Mouse (Mus musculus): ENCODE data around the gene Akna. TPM values are rescaled to one million over a fixed set of nuclear protein-coding genes. Genes with fewer than 3 reads are reported as not detected.

Akna gene
- polyA plus RNA-seq, 1 experiment from 2014 or later, result 1.6 TPM

DNA sequence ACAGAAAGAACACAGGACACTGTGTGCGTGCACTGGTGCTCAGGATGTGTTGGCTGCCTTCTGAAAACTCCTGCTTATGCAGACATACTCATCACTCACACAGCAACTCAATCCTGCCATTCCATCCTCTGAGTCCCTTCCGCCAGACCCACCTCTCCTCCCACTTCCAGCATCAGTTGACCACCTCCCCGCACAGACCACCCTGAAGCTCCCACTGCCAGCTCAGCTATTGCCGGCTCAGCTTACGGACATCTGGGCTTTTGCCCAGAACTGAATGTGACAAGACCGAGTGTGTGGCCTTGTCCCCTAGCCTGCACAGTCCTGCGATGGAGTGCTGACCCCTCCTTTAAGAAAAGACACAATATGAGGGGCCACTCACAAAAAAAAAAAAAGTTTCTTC is 37.1 kb upstream of the Akna start:
- Histone ChIP-seq H3K27me3 (replicated peaks; ENCODE audit: control insufficient read depth, insufficient read depth, low read length) (no peaks in the 10 kb centered on the region), H3K4me2 (replicated peaks; ENCODE audit: low read depth) (no peak overlapping the region), H3K27ac (ENCODE audit: low read depth, low read length) (no peak overlapping the region), H3K4me1 (replicated peaks; ENCODE audit: control insufficient read depth, insufficient read depth, low read length) (no peaks in the 10 kb centered on the region), H3K4me3 (ENCODE audit: low read depth, low read length) (no peak overlapping the region), H3K9ac (ENCODE audit: low read depth, low read length) (no peak overlapping the region), H3K36me3 (ENCODE audit: control insufficient read depth, insufficient read depth) (no peaks in the 10 kb centered on the region), H3K9me3 (ENCODE audit: control insufficient read depth) (no peaks in the 10 kb centered on the region)
- WGBS, result 73% methylated on average over 7 of the region's 7 CpGs
- no peak for TF ChIP-seq CTCF (IDR thresholded peaks at IDR 0.05; ENCODE audit: low read depth)
- no peak for ATAC-seq

DNA sequence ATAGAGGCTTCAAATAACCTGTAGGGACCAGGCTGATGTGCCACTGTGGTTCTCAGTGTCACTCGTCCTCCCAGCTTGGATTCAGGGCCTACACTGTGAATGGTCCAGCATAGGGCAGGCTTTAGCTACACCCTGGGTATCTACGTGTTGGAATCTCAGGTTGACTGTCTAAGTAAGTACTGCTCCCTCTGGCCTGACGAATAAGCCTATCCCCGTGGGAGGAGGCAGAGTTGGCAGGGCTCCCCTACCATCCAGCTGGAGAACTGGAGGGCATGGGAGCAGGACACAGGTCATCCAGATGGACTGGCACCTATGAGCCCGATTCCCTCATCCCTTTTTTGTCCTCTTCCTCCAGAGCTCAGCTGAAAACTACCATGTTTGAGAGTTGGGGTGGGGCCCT is 34.8 kb upstream of the Akna start:
- Histone ChIP-seq H3K4me3 (ENCODE audit: low read depth, low read length) (no peak overlapping the region), H3K9me3 (ENCODE audit: control insufficient read depth) (no peaks in the 10 kb centered on the region), H3K36me3 (ENCODE audit: control insufficient read depth, insufficient read depth) (no peaks in the 10 kb centered on the region), H3K27ac (ENCODE audit: low read depth, low read length) (no peak overlapping the region), H3K4me1 (replicated peaks; ENCODE audit: control insufficient read depth, insufficient read depth, low read length) (no peaks in the 10 kb centered on the region), H3K9ac (ENCODE audit: low read depth, low read length) (no peak overlapping the region), H3K4me2 (replicated peaks; ENCODE audit: low read depth) (no peak overlapping the region), H3K27me3 (replicated peaks; ENCODE audit: control insufficient read depth, insufficient read depth, low read length) (no peaks in the 10 kb centered on the region)
- 90% methylated on average over 5 of the region's 5 CpGs for WGBS
- ATAC-seq, result no peak
- TF ChIP-seq CTCF (IDR thresholded peaks at IDR 0.05; ENCODE audit: low read depth), result no peak

DNA sequence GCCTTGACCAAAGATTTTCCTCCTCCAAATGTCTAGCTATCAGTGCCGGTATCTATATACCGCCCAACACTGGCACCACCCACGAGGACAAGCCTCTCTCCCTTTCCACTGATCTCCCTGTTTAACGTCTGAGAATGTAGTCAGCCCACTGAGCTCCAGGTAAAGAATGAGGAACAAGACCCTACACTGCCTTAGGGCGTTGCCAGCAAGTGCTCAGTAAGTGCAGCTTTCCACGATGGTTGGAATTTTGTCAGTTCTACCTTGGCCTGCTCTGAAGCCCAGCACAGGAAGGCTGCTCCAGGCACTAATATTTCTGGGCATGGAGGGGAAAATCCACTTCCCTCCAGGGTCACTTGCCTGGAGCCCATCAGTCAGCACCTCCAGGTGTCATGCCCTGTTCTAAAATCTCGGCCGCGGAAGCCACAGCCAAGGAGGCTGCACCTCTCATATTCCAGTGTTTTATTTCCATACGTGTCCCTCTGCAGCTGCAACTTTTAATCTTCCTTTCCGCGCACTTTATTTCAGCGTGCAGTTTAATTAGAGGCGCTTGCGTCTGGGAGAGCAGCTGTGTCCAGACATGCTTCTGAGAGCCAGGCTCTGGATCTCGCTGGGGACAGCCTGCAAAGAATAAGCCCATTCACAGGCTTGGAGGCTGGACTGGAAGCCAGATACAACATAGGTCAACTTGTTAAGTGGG is 34.1 kb upstream of the Akna start:
- H3K4me2 ChIP-seq (replicated peaks; ENCODE audit: low read depth), result no peak overlapping the region
- H3K4me3 ChIP-seq (ENCODE audit: low read depth, low read length), result no peak overlapping the region
- no peak overlapping the region for H3K27ac ChIP-seq (ENCODE audit: low read depth, low read length)
- TF ChIP-seq CTCF (IDR thresholded peaks at IDR 0.05; ENCODE audit: low read depth), result no peak
- H3K9ac ChIP-seq (ENCODE audit: low read depth, low read length), result no peak overlapping the region
- H3K9me3 ChIP-seq (ENCODE audit: control insufficient read depth), result no peaks in the 10 kb centered on the region
- WGBS, result 70% methylated on average over 16 of the region's 16 CpGs
- H3K4me1 ChIP-seq (replicated peaks; ENCODE audit: control insufficient read depth, insufficient read depth, low read length), result no peaks in the 10 kb centered on the region
- H3K36me3 ChIP-seq (ENCODE audit: control insufficient read depth, insufficient read depth), result 0 out of 2 replicates have a peak, but pooled peaks cover 4% of the 10 kb centered on the region
- no peak for ATAC-seq
- no peaks in the 10 kb centered on the region for H3K27me3 ChIP-seq (replicated peaks; ENCODE audit: control insufficient read depth, insufficient read depth, low read length)

GRCm38 (mm10) chr4:63435402-63435801 is 32.2 kb upstream of the Akna start:
- Histone ChIP-seq H3K27me3 (replicated peaks; ENCODE audit: control insufficient read depth, insufficient read depth, low read length) (no peaks in the 10 kb centered on the region), H3K9me3 (ENCODE audit: control insufficient read depth) (no peaks in the 10 kb centered on the region), H3K27ac (ENCODE audit: low read depth, low read length) (no peak overlapping the region), H3K4me1 (replicated peaks; ENCODE audit: control insufficient read depth, insufficient read depth, low read length) (no peaks in the 10 kb centered on the region), H3K9ac (ENCODE audit: low read depth, low read length) (no peak overlapping the region), H3K4me2 (replicated peaks; ENCODE audit: low read depth) (no peak overlapping the region), H3K4me3 (ENCODE audit: low read depth, low read length) (no peak overlapping the region), H3K36me3 (ENCODE audit: control insufficient read depth, insufficient read depth) (peaks cover 10% of the 10 kb centered on the region; the same call in 1 of the 2 replicates)
- no peak for ATAC-seq
- 86% methylated on average over 9 of the region's 9 CpGs for WGBS
- TF ChIP-seq CTCF (IDR thresholded peaks at IDR 0.05; ENCODE audit: low read depth), result no peak

- peaks cover 10% of the 10 kb centered on the region; the same call in 1 of the 2 replicates for H3K36me3 ChIP-seq (ENCODE audit: control insufficient read depth, insufficient read depth)
- 72% methylated on average over 5 of the region's 5 CpGs for WGBS
- no peak overlapping the region for H3K27ac ChIP-seq (ENCODE audit: low read depth, low read length)
- no peaks in the 10 kb centered on the region for H3K27me3 ChIP-seq (replicated peaks; ENCODE audit: control insufficient read depth, insufficient read depth, low read length)
- no peaks in the 10 kb centered on the region for H3K9me3 ChIP-seq (ENCODE audit: control insufficient read depth)
- H3K4me3 ChIP-seq (ENCODE audit: low read depth, low read length), result no peak overlapping the region
- H3K9ac ChIP-seq (ENCODE audit: low read depth, low read length), result no peak overlapping the region
- TF ChIP-seq CTCF (IDR thresholded peaks at IDR 0.05; ENCODE audit: low read depth), result no peak
- H3K4me1 ChIP-seq (replicated peaks; ENCODE audit: control insufficient read depth, insufficient read depth, low read length), result no peaks in the 10 kb centered on the region
- no peak overlapping the region for H3K4me2 ChIP-seq (replicated peaks; ENCODE audit: low read depth)
- ATAC-seq, result no peak
Measured at GRCm38 (mm10) chr4:63431098-63431497, 27.9 kb upstream of the Akna start.

DNA sequence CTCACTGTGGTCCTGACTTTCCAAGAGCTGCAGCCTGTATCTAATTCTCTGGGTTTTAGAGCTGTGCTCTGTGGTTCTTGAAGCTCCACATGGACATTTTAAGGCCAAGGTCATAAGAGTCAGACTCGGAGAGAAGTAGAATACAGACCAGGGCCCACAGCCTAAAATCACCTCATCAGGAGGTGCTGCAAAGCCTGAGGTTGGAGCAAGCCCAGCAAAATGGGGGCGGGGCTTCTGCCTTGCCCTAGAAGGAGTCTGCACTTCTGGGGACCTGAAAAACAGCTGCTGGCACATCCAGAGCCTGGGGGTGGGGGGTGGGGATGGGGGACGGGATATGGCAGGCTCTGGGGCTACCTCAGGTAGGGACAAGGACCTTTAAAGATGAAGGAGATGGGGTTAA is 27.2 kb upstream of the Akna start:
- H3K9me3 ChIP-seq (ENCODE audit: control insufficient read depth), result no peaks in the 10 kb centered on the region
- TF ChIP-seq CTCF (IDR thresholded peaks at IDR 0.05; ENCODE audit: low read depth), result no peak
- WGBS, result 52% methylated on average over 3 of the region's 3 CpGs
- no peak overlapping the region for H3K9ac ChIP-seq (ENCODE audit: low read depth, low read length)
- H3K4me2 ChIP-seq (replicated peaks; ENCODE audit: low read depth), result no peak overlapping the region
- peaks cover 10% of the 10 kb centered on the region; the same call in 1 of the 2 replicates for H3K36me3 ChIP-seq (ENCODE audit: control insufficient read depth, insufficient read depth)
- no peak overlapping the region for H3K27ac ChIP-seq (ENCODE audit: low read depth, low read length)
- no peak for ATAC-seq
- no peaks in the 10 kb centered on the region for H3K4me1 ChIP-seq (replicated peaks; ENCODE audit: control insufficient read depth, insufficient read depth, low read length)
- no peak overlapping the region for H3K4me3 ChIP-seq (ENCODE audit: low read depth, low read length)
- no peaks in the 10 kb centered on the region for H3K27me3 ChIP-seq (replicated peaks; ENCODE audit: control insufficient read depth, insufficient read depth, low read length)

All from intestine, postnatal 0 days (tissue).